Mouse (Mus musculus) right cerebral cortex, adult 2 months (tissue): ENCODE measurements around the gene Gsto2.

Experiments
- DNase-seq, 2 experiments: peaks; one replicate each; pipeline ENCODE4 v3.0.0; 2021 to 2022; ENCODE audit warnings: low spot score in 2 of 2

The Gsto2 gene

DNA sequence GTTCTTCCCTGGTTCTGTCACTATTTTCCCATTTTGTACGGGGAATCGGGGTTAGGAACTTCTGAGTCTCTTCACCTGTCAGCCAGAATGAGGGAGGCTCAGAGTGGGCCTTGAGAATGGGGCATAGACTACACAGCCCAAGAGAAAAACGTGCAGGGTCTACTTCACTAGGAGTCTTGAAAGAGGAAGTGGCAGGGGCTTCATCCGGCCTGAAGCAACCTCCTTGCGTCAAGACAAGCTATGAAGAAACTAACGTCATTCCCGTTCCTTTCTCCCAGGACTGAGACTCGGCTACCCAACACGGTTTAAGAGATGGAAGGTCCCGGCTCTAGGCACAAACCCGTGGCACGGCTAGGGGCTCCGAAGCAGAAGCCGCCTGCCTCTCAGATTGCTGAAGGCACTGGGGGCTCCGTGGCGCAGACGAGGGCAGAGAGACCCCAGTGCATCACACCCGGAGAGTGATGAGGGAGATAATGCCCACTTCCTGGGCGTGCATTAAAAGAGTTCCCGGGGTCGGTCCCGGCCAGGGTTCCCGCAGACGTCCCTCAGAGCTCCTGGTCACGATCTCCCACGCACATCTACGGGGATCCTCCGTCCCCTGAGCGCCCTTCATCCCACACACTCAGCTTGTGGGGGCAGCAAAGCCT lies 53.2 kb downstream of the Gsto2 start:
- no peak for DNase-seq

DNA sequence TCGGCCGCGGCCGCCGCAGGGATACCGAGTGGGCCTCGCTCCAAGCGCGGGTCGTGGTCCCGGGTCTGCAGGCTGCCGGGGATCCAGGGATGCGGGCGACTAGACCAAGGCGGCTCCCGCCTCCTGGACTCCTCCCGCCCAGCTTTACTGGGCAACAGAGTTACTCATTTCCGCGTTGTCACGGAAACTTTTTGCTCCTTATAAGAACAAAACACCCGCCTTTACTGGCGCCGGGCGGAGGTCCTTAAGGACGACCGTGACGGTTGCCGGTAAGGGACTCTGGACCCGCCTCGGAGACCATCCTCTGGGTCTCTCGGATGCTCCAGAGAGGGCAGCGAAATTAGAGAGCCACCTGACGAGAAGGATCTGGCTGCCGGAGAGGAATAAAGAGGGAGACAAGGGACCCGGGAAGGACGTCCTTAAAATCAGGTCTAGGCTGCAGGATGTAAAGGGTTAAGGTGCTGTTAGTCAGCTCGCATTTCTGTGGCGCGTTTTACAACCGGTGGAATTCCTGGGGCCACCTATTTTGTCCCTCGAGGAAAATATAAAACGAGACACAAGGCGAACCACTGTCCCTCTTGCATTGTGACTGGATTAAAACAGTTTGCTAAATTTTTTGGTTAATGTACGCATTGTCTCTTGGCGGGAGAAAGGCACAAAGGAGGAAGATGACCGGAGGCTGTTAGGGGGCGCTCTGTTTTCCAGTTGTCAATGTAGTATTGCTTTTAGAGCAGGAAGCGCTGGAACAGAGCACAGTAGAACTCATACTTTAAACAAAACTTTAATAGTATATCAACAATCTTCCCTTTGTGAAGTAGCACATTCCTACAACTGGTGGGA lies 54.0 kb downstream of the Gsto2 start, which contains the start of the genes Cfap43 and Itprip:
Gene Cfap43, minus strand, starts transcription at position 162 of the 840 bp plus-strand sequence.
Gene Itprip, minus strand, starts transcription at position 174 of the 840 bp plus-strand sequence.
- peak; percentile 58 to 67 for DNase-seq

DNA sequence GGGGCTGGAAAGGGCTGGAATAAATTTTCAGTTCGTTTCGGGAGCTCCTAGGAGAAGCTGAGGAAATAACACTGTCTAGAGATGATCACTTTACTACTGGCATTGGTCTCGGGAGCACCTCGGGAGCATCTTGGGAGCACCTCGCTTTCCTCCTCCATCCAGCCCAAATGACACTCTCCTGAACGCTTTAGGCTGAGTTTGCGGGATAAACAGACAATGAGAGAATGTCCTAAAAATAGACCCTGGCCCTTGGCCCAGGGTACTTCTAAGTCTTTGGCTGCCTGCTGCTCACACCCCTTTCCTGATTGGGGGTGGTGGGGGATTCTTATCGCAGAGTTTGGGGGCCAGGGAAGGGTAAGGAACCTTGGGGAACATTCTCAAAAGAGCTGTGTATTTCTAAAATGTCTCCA lies 54.6 kb downstream of the Gsto2 start:
- no peak for DNase-seq

DNA sequence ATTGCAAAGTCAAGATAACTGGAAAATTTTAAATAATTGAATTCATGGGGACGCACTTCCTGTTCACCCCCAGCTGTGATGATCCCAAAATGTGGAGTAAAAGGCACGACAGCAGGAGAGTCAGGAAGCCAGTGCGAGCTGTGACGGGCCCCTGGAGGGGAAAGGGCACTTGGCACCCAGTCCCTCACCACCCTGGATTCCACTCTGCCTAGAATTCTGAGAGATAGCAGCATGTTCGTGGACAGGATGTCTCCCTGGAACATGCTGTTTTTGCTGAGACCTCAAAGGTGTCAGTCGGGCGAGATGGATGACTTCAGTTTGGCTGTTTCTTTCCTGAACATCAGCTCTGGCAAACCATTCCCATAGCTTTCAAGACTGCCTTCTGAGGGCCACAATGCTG lies 60.5 kb downstream of the Gsto2 start:
- DNase-seq: no peak

DNA sequence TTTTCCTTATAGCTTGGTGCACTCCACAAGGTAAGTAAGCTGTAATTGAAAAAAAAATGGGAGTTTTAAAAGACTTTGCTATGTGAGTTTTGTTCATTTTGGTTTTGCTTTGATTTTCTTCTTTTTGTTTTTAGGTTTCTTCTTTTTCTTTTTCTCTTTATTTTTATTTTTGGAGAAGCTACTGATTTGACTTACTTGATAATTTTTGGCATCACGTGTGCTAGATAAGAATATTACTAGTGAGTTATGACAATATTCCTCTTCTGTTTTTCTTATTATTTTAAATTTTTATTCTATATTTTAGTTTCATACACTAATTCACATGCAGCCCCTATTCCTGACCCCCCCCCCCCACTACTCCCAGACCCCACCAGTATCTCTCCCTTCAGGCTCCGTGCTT lies 61.7 kb downstream of the Gsto2 start:
- no peak for DNase-seq

DNA sequence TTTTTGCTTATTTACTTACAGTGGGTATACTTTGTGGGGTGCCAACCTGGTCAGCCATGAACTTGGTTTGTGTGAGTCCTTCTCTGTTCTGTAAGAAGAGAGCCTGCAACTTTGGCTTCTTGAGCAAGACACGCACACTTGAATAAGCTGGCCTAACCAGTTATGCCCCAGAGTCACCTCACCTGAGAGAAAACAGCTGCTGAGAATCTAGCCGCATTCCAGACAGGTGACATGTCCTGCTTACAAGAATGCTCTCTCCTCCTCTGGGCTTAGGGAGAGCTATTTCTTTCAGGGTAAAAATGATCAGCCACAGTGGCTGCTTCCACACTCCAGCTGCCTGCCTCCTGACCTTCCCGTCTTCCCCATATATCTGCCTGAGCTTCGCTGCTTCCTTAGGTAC lies 63.7 kb downstream of the Gsto2 start:
- no peak for DNase-seq

DNA sequence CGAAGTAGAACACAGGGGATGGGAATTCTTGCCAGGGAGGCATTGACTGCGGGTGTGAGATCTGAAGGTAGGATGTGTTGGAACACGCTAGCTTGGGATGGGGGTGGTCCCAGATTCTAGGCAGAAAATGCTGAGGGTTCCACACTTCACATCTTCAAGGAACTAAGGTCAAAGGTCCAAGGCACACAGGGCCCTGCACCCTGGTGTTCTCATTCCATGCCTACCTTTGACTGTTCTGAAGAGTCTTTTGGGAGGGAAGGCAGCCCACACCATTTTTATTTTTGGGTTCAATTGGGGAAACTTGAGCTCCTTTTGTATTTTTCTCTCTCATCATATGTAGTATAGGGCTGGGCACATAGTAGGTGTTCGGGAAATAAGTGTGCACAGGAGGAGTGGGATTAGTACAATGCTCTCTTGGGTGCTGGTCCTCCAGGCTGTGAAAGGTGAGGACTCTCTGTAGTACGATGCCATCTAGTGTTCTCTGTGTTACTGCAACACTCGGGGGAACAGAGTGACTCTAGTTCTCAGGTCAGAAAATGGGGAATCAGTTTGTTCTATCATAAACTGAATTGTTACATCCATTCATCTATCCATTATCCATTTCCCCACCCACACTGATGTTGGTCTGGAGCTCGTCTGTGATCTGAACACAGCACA lies 66.8 kb downstream of the Gsto2 start:
- peak in 1 of 2 experiments; percentile 24 for DNase-seq

DNA sequence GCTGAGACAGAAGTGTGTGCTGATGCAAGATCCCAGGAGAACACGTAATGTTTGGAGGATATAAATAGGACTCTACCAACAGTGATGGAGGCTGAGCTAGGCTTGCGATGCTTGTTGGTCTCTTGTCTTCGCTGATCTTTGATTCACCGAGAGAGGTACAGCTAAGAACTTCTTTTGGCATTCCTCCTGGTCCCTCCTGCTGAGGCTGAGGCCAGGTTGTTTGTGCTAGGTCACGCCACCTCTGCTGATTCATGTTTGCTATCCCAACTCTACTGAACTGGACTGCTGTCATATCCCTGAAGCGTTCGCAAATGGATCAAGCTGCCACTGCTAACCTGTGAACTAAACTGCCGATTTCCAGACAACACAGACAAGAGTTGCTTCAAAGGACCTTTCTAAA lies 68.8 kb downstream of the Gsto2 start:
- DNase-seq: no peak

DNA sequence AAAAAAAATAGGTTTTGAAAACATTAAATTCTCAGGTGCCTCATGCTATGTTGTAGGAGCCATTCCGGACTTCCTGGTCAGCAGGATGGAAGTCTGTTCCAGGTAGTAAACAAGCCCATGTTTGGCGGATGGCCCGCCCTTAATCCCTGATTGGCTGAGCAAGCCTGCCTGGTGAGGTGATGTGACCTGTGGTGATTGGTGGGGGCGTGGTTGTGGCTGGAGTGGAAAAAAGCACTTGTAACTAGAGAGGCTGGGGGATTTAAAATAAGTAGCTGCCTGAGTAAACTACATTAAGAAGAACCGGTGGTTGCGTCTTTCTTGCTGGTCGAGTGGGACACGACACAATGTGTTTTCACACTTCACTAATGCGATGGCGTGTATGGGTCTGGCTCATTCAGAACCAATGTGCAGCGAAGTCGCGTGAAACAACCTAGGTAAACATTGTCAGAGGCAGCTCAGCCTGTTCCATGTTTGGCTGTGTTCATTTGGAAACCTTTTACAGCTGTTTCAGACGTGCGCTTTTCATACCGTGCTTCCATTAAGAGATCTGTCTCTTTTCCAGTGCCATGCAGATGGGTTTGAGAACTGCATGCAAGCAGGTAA lies 69.4 kb downstream of the Gsto2 start:
- no peak for DNase-seq

DNA sequence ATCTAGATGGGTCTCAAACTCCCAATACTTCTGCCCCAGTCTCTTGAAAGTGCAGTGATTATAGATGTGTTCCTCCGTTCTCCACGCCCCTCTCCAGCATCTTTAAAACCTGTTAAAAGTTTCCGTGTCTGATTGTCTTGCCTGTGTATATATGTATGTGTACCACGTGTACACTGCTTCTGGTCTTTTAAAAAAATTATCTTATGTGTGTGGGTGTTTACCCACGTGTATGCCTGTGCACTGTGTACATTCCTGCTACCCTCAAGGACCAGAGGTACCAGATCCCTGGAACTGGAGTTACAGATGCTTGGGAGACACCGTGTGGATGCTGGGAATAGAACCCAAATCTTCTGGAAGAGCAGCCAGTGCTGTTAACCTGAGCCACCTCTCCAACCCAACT lies 70.2 kb downstream of the Gsto2 start:
- no peak for DNase-seq
